Mouse (Mus musculus): ENCODE data around the gene Gm47995. TPM values are rescaled to one million over a fixed set of nuclear protein-coding genes. Genes with fewer than 3 reads are reported as not detected.
A peak's percentile ranks its signal among the peaks of the same experiment; 100 is the strongest.
"Not testable (repeated sequence)": the region's sequence is repeated elsewhere in the genome, so short reads cannot be mapped to it uniquely, and the experiment has no call there.

Gene Gm47995
- polyA plus RNA-seq, 1 experiment: not detected

DNA sequence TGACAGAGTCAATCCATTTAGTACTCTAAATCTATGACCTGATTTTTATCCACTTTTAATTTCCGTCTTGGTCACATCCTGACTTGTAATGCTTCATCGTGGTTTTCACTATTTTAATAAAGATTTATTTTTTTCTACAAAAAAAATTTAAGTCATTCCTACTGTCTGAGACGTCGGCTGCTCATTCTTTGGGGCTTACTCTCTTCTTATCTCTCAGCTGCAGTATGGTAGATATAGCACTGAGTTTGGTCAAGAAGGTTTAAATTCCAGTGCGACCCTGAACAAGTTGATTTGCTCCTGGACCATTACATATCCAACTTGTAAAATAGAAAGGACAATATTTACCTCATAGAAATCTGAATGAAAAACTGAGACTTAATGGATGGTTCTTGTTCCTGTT, 13.4 kb downstream of the Gm47995 start:
- not testable (repeated sequence) for H3K4me3 ChIP-seq (ENCODE audit: insufficient read depth, low read depth, low read length); H3K36me3 ChIP-seq (ENCODE audit: control insufficient read depth, insufficient read depth, low read length); DNase-seq; H3K27ac ChIP-seq (ENCODE audit: insufficient read depth, low read depth, low read length); H3K27me3 ChIP-seq (replicated peaks; ENCODE audit: control insufficient read depth, insufficient read depth, low read length)
- 88% methylated on average over 5 of the region's 5 CpGs for WGBS
- peaks cover 11% of the 10 kb centered on the region; the same call in 1 of the 2 replicates for H3K4me1 ChIP-seq (ENCODE audit: control insufficient read depth, insufficient read depth, low read length)

DNA sequence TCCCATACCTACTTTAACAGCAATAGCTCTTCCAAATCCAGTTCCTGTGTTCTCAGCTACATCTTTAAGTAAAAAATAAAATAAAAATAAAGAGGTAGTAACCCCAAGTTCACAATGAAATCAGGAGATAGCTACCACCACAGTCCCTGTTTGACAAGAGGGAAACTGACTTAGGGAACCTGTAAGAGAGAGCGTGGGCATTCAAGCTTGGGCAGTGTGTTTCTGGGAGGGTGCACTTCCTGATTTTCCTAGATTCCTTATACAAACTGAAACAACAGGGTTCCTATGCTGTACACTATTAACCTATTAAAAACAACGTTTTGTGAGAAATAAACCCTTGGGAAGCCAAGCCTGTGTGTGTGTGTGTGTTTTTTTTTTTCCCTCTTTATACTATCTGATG, 16.6 kb downstream of the Gm47995 start:
- Histone ChIP-seq H3K4me1 (ENCODE audit: control insufficient read depth, insufficient read depth, low read length) (peaks cover 17% of the 10 kb centered on the region; the same call in 1 of the 2 replicates), H3K4me3 (ENCODE audit: insufficient read depth, low read depth, low read length) (no peak overlapping the region), H3K27ac (ENCODE audit: insufficient read depth, low read depth, low read length) (no peak overlapping the region), H3K36me3 (ENCODE audit: control insufficient read depth, insufficient read depth, low read length) (no peaks in the 10 kb centered on the region), H3K27me3 (replicated peaks; ENCODE audit: control insufficient read depth, insufficient read depth, low read length) (no peaks in the 10 kb centered on the region)
- no peak for DNase-seq
- WGBS: 71% methylated on average over 2 of the region's 2 CpGs
- TF ChIP-seq CTCF (conservative IDR thresholded peaks at IDR 0.05; ENCODE audit: insufficient read depth, insufficient read length, low read depth, low read length) (no peak), POLR2A (IDR thresholded peaks at IDR 0.05; ENCODE audit: low read depth, low read length) (no peak)

DNA sequence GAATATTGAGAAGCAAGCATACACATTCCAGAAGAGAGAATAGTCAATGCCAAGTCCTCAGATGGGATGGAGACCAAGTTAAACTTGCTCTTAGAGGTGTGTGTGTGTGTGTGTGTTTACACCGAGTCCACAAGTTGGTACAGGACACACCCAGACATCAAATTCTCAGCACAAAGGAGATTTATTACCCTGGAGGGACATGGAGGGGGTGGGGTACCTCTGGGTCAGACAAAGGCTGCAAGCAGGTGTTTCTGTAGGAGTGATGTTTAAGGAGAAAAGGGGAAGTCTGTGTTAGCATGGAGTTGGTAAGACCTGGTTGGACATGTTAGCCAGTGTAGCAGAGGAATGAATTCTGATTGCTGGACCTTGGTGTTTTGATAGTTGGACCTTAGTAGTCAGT, 17.7 kb downstream of the Gm47995 start:
- WGBS: 17% methylated on average over 1 of the region's 1 CpGs
- no peaks in the 10 kb centered on the region for H3K36me3 ChIP-seq (ENCODE audit: control insufficient read depth, insufficient read depth, low read length)
- H3K27ac ChIP-seq (ENCODE audit: insufficient read depth, low read depth, low read length): peak overlapping the region; percentile 95

DNA sequence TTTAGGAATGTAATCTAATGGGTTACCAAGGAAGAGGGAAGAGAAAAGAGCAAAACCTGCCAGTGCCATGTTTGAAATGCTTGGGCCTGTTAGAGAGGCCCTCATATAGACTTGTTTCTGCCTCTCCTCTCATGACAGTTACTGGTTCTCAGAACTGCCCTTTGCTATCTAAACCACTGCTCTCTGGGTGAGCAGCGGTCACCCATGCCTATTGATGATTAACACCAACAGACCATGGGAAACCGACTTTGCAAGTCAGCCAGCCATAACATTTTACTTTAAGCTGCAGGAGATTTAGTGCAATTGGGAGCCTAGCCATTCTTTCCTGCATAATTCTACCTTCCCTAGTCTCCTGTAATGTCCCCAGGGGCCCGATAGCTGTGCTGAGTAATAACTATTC, 18.2 kb downstream of the Gm47995 start:
- H3K27ac ChIP-seq (ENCODE audit: insufficient read depth, low read depth, low read length): peak overlapping the region; percentile 95
- H3K36me3 ChIP-seq (ENCODE audit: control insufficient read depth, insufficient read depth, low read length): no peaks in the 10 kb centered on the region
- DNase-seq: peak; percentile 91
- H3K4me1 ChIP-seq (ENCODE audit: control insufficient read depth, insufficient read depth, low read length): peaks cover 17% of the 10 kb centered on the region; the same call in 1 of the 2 replicates
- H3K4me3 ChIP-seq (ENCODE audit: insufficient read depth, low read depth, low read length): no peak overlapping the region
- 31% methylated on average over 3 of the region's 3 CpGs for WGBS
- H3K27me3 ChIP-seq (replicated peaks; ENCODE audit: control insufficient read depth, insufficient read depth, low read length): no peaks in the 10 kb centered on the region
- no peak for TF ChIP-seq POLR2A (IDR thresholded peaks at IDR 0.05; ENCODE audit: low read depth, low read length)
- TF ChIP-seq CTCF (conservative IDR thresholded peaks at IDR 0.05; ENCODE audit: insufficient read depth, insufficient read length, low read depth, low read length): no peak

More for the DNA sequence above, 17.7 kb downstream of the Gm47995 start:
- Histone ChIP-seq H3K4me3 (ENCODE audit: insufficient read depth, low read depth, low read length) (no peak overlapping the region), H3K27me3 (replicated peaks; ENCODE audit: control insufficient read depth, insufficient read depth, low read length) (no peaks in the 10 kb centered on the region), H3K4me1 (ENCODE audit: control insufficient read depth, insufficient read depth, low read length) (peaks cover 17% of the 10 kb centered on the region; the same call in 1 of the 2 replicates)
- DNase-seq: no peak
- TF ChIP-seq POLR2A (IDR thresholded peaks at IDR 0.05; ENCODE audit: low read depth, low read length) (no peak), CTCF (conservative IDR thresholded peaks at IDR 0.05; ENCODE audit: insufficient read depth, insufficient read length, low read depth, low read length) (no peak)

DNA sequence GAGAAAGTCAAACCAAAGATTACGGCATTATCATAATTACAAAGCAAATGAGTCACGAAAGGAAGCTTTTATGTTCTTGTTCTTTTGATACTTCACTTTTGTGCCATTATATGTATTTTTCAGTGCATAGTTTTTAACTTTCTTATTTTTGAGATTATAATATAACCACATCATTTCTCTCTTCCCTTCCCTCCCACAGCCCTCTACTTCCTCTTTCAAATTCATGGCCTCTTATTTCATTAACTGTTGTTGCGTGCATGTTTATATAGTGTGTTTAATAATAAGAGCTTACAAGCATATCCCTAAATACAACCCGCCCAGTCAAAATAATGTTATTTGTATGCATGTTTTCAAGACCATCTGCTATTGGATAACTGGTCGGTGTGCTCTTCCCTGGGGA, 20.8 kb downstream of the Gm47995 start:
- no peak overlapping the region for H3K4me3 ChIP-seq (ENCODE audit: insufficient read depth, low read depth, low read length)
- DNase-seq: no peak
- no peak overlapping the region for H3K27ac ChIP-seq (ENCODE audit: insufficient read depth, low read depth, low read length)
- 95% methylated on average over 5 of the region's 5 CpGs for WGBS
- H3K4me1 ChIP-seq (ENCODE audit: control insufficient read depth, insufficient read depth, low read length): peaks cover 20% of the 10 kb centered on the region; the same call in 1 of the 2 replicates
- H3K36me3 ChIP-seq (ENCODE audit: control insufficient read depth, insufficient read depth, low read length): no peaks in the 10 kb centered on the region
- no peaks in the 10 kb centered on the region for H3K27me3 ChIP-seq (replicated peaks; ENCODE audit: control insufficient read depth, insufficient read depth, low read length)
- TF ChIP-seq CTCF (conservative IDR thresholded peaks at IDR 0.05; ENCODE audit: insufficient read depth, insufficient read length, low read depth, low read length) (no peak), POLR2A (IDR thresholded peaks at IDR 0.05; ENCODE audit: low read depth, low read length) (no peak)

DNA sequence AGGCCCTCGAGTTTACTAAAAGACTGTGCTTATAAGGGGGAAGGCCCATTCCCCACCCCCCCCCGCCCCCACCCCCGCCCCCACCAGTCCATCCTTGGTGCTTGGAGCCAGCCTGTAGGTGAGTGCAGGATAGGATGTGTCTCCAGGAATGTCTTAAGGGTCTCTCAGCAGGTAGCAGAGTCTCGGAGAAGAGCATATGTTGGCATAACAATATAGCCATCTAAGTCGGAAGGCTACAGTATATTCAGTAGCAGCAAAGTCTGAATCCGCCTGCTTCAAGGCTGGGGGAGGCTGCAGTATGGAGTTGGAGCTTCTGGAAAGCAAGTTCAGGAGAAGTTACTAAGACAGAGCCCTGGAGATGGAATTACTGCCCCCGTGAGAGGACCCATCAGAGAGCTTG, 21.9 kb downstream of the Gm47995 start:
- Histone ChIP-seq H3K4me3 (ENCODE audit: insufficient read depth, low read depth, low read length) (no peak overlapping the region), H3K36me3 (ENCODE audit: control insufficient read depth, insufficient read depth, low read length) (no peaks in the 10 kb centered on the region), H3K27ac (ENCODE audit: insufficient read depth, low read depth, low read length) (no peak overlapping the region), H3K4me1 (ENCODE audit: control insufficient read depth, insufficient read depth, low read length) (peaks cover 23% of the 10 kb centered on the region; the same call in 1 of the 2 replicates), H3K27me3 (replicated peaks; ENCODE audit: control insufficient read depth, insufficient read depth, low read length) (no peaks in the 10 kb centered on the region)
- 87% methylated on average over 7 of the region's 7 CpGs for WGBS
- no peak for DNase-seq
- TF ChIP-seq CTCF (conservative IDR thresholded peaks at IDR 0.05; ENCODE audit: insufficient read depth, insufficient read length, low read depth, low read length) (no peak), POLR2A (IDR thresholded peaks at IDR 0.05; ENCODE audit: low read depth, low read length) (no peak)

DNA sequence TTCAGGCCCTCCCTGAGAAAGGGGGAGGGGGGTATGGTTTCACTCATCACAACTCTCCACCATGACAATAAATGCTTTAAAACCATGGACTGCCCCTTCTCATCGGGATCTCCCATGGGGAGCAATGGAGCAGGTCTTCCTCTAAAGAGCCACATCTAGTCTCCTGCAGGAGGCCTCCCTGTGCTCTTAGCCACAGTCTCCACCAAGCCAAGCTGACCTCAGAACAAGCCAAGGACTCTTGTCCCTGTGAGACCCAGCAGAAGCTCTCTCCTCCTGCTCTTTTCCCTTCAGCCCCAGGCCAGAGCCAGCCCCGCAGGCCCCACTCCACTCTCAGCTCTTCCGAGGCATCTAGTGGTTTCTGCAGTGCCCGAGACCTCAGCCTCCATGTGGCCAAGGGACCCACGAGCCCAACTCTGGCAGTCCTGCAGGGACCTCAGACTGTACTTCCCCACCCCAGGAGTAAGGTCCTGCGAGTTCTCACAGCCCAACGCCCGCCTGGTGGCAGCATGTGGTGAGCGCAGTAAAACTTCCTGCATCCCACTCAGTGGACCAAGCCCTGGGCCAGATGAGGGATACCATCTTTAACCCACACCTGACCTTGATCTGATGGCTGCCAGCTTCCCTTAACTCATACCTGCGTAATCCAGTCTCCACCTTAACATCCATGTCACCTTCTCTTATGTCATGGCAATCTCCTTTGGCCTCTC, 24.5 kb downstream of the Gm47995 start:
- DNase-seq: no peak
- Histone ChIP-seq H3K27me3 (replicated peaks; ENCODE audit: control insufficient read depth, insufficient read depth, low read length) (no peaks in the 10 kb centered on the region), H3K4me3 (ENCODE audit: insufficient read depth, low read depth, low read length) (no peak overlapping the region), H3K27ac (ENCODE audit: insufficient read depth, low read depth, low read length) (no peak overlapping the region), H3K4me1 (ENCODE audit: control insufficient read depth, insufficient read depth, low read length) (peaks cover 8% of the 10 kb centered on the region; the same call in 1 of the 2 replicates), H3K36me3 (ENCODE audit: control insufficient read depth, insufficient read depth, low read length) (no peaks in the 10 kb centered on the region)
- TF ChIP-seq CTCF (conservative IDR thresholded peaks at IDR 0.05; ENCODE audit: insufficient read depth, insufficient read length, low read depth, low read length) (no peak), POLR2A (IDR thresholded peaks at IDR 0.05; ENCODE audit: low read depth, low read length) (no peak)
- 92% methylated on average over 10 of the region's 10 CpGs for WGBS
